Mouse (Mus musculus) lung, postnatal 4 days (tissue): Measurements from ENCODE around the gene Paf1.

ENCODE experiments used
- DNase-seq, 2 experiments: peaks; one replicate each; pipeline ENCODE4 v3.0.0; 2021

The Paf1 gene

GRCm38 (mm10) chr7:28392429-28393271 lies at the start of gene Paf1, which contains the start of gene Med29:
Gene Paf1 (plus strand): TSS chr7:28392951.
Gene Med29 (minus strand): TSS chr7:28392708.
- DNase-seq: peak; percentile 96 to 98

- peak in 1 of 2 experiments; percentile 66 for DNase-seq
Observed at GRCm38 (mm10) chr7:28344637-28345036, 48.1 kb upstream of the Paf1 start.

- no peak for DNase-seq
Observed at GRCm38 (mm10) chr7:28347746-28348145, 45.0 kb upstream of the Paf1 start.

GRCm38 (mm10) chr7:28348601-28349000 lies 44.1 kb upstream of the Paf1 start:
- no peak for DNase-seq

- DNase-seq: peak; percentile 98 to 100
Observed at GRCm38 (mm10) chr7:28350155-28350883, 42.4 kb upstream of the Paf1 start, which contains the start of gene Rps16. Gene Rps16 (plus strand): TSS chr7:28350652.

GRCm38 (mm10) chr7:28351676-28352191 lies 41.0 kb upstream of the Paf1 start:
- DNase-seq: no peak

GRCm38 (mm10) chr7:28353267-28353666 lies 39.5 kb upstream of the Paf1 start:
- DNase-seq: no peak

- DNase-seq: no peak
Observed at GRCm38 (mm10) chr7:28354113-28354581, 38.6 kb upstream of the Paf1 start.

- no peak for DNase-seq
Observed at GRCm38 (mm10) chr7:28354596-28354995, 38.2 kb upstream of the Paf1 start.

- DNase-seq: no peak
Observed at GRCm38 (mm10) chr7:28355221-28355620, 37.5 kb upstream of the Paf1 start.

- DNase-seq: peak; percentile 79 to 90
Observed at GRCm38 (mm10) chr7:28356981-28357380, 35.8 kb upstream of the Paf1 start.

GRCm38 (mm10) chr7:28357984-28358383 lies 34.8 kb upstream of the Paf1 start:
- DNase-seq: peak; percentile 35 to 47

GRCm38 (mm10) chr7:28358431-28358830 lies 34.3 kb upstream of the Paf1 start:
- no peak for DNase-seq

GRCm38 (mm10) chr7:28359854-28360253 lies 32.9 kb upstream of the Paf1 start:
- no peak for DNase-seq

GRCm38 (mm10) chr7:28360291-28360690 lies 32.5 kb upstream of the Paf1 start:
- DNase-seq: no peak

- DNase-seq: no peak
Observed at GRCm38 (mm10) chr7:28361647-28362341, 31.0 kb upstream of the Paf1 start.

GRCm38 (mm10) chr7:28362441-28363060 lies 30.2 kb upstream of the Paf1 start:
- no peak for DNase-seq

GRCm38 (mm10) chr7:28367663-28368275 lies 25.0 kb upstream of the Paf1 start:
- no peak for DNase-seq

GRCm38 (mm10) chr7:28368276-28368920 lies 24.4 kb upstream of the Paf1 start:
- DNase-seq: no peak

- DNase-seq: peak in 1 of 2 experiments; percentile 34
Observed at GRCm38 (mm10) chr7:28370051-28370450, 22.7 kb upstream of the Paf1 start.

GRCm38 (mm10) chr7:28370977-28371513 lies 21.7 kb upstream of the Paf1 start:
- DNase-seq: peak; percentile 62 to 71
